Mouse (Mus musculus) heart, embryonic 10.5 days (tissue): ENCODE data around the gene Kctd4. TPM values are rescaled to one million over a fixed set of nuclear protein-coding genes. Genes with fewer than 3 reads are reported as not detected.

ENCODE experiments used
- DNase-seq: peaks from one replicate; pipeline ENCODE4 v3.0.0-alpha.2; 2017; ENCODE audit warnings: low spot score
- H3K27ac ChIP-seq: fragments of 300-500 bp; sonication (generic); 2 replicates; pipeline ENCODE4 v1.5.1; 2016; ENCODE audit warnings: mild to moderate bottlenecking
- H3K27me3 ChIP-seq: fragments of 300-500 bp; sonication (generic); 2 replicates; pipeline ENCODE4 v1.6.1; 2016; ENCODE audit warnings: mild to moderate bottlenecking; ENCODE audit not compliant: poor library complexity, insufficient read depth, severe bottlenecking
- H3K36me3 ChIP-seq: fragments of 300-500 bp; sonication (generic); 2 replicates; pipeline ENCODE4 v1.6.1; 2016; ENCODE audit warnings: mild to moderate bottlenecking, moderate library complexity
- H3K4me1 ChIP-seq: fragments of 300-500 bp; sonication (generic); 2 replicates; pipeline ENCODE4 v1.6.1; 2016; ENCODE audit warnings: mild to moderate bottlenecking
- H3K4me3 ChIP-seq: fragments of 300-500 bp; sonication (generic); 2 replicates; pipeline ENCODE4 v1.5.1; 2016; ENCODE audit warnings: mild to moderate bottlenecking, moderate library complexity
- H3K9me3 ChIP-seq: fragments of 300-500 bp; sonication (generic); 2 replicates; pipeline ENCODE4 v1.6.1; 2016; ENCODE audit warnings: mild to moderate bottlenecking, moderate library complexity
- WGBS: fragments of 180-500 bp; shearing (Covaris S2); methylation state at CpG from one replicate; pipeline ENCODE4 v1.1.7; 2016; 5-methylcytosine and 5-hydroxymethylcytosine counted together
- polyA plus RNA-seq: library from polyadenylated mRNA; unstranded; fragments of >200 nt; fragmentation: Nextera tagmentation; extraction: Ambion mirVana; gene quantifications from 2 replicates; pipeline ENCODE4 v1.2.1, GENCODE M21; 2016

The Kctd4 gene
- polyA plus RNA-seq, 1 experiment from 2014 or later, result 0.34 TPM

DNA sequence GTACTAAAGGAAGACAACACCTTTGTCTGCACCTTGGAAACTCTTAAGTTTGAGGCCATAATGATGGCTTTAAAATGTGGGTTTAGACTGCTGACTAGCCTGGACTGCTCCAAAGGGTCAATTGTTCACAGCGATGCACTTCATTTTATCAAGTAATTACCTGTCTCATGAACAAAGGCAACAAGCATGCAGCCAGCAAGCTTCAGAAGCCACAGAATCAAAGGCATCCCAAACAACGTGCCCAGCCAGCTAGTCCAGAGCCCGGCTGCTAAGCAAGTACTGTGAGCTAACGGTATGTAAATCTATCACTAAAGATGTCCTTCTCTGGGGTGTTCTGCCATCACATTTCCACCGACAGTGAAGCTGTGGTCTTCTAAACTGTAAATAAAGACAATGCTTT, 8.4 kb downstream of the Kctd4 start:
- no peak overlapping the region for H3K4me3 ChIP-seq
- no peaks in the 10 kb centered on the region for H3K9me3 ChIP-seq
- no peaks in the 10 kb centered on the region for H3K27me3 ChIP-seq
- no peaks in the 10 kb centered on the region for H3K4me1 ChIP-seq
- no peak for DNase-seq
- H3K36me3 ChIP-seq, result no peaks in the 10 kb centered on the region
- 72% methylated on average over 5 of the region's 5 CpGs for WGBS
- no peak overlapping the region for H3K27ac ChIP-seq

DNA sequence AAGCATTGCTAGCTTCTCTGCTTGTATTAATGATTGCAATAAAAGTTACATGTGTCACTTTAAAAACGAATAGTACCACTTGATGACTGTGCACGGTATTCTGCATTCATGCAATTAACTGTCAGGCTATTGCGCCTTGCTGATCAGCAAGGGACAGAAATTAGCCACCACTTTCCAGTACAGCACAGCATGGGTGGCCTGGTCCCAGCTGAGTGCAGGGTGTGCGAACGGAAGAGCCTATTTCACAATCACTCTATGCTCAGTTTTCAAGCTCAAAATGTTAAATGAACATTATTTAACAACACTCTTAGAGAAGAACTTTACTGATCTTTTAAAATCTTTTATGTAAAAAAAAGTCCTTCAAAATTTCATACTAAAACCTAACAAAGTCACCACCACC, 9.2 kb downstream of the Kctd4 start:
- no peak for DNase-seq
- H3K4me1 ChIP-seq, result no peaks in the 10 kb centered on the region
- no peaks in the 10 kb centered on the region for H3K27me3 ChIP-seq
- H3K9me3 ChIP-seq, result no peaks in the 10 kb centered on the region
- 90% methylated on average over 5 of the region's 5 CpGs for WGBS
- no peaks in the 10 kb centered on the region for H3K36me3 ChIP-seq
- no peak overlapping the region for H3K27ac ChIP-seq
- no peak overlapping the region for H3K4me3 ChIP-seq

DNA sequence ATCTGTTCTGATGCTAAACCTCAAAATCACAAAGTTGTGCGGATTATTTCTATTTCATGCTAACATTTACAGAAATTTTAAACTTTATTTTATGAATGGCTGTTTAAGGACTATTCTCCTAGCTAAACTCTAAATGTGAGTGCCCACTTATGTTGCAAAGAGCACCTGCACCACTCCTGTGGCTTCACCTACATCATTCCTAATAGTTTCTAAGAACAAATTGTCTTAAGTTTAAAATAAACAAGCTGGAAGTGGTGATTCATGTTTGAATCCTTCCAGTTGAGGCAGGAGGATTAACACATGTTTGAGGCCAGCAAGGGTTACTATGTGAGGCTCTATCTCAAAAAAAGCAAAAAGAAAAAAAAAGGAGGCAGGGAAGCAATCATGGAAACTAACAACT, 9.6 kb downstream of the Kctd4 start:
- Histone ChIP-seq H3K36me3 (no peaks in the 10 kb centered on the region), H3K4me1 (no peaks in the 10 kb centered on the region), H3K9me3 (no peaks in the 10 kb centered on the region), H3K4me3 (no peak overlapping the region), H3K27ac (no peak overlapping the region), H3K27me3 (no peaks in the 10 kb centered on the region)
- 85% methylated on average over 1 of the region's 1 CpGs for WGBS
- no peak for DNase-seq

DNA sequence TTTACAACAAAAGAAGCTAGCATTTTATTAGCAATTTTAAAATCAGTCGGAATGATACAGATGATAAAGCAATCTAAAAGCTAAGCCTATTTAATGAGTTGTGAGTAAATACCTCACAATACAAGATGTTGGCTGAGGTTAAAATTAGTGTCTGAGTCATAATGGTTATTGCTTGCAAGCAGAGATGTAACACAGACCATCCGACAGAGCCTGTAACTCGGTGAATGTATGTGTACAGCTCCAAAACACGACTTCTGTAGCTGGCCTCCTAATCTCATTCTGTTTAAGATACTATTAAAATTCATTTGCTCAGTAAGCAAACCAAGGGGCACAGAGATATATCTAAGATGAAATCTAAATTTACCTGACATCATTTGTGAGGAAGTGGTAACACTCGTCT, 12.5 kb downstream of the Kctd4 start:
- H3K36me3 ChIP-seq, result no peaks in the 10 kb centered on the region
- no peaks in the 10 kb centered on the region for H3K27me3 ChIP-seq
- DNase-seq, result no peak
- WGBS, result 77% methylated on average over 5 of the region's 5 CpGs
- no peak overlapping the region for H3K4me3 ChIP-seq
- H3K9me3 ChIP-seq, result no peaks in the 10 kb centered on the region
- H3K27ac ChIP-seq, result no peak overlapping the region
- no peaks in the 10 kb centered on the region for H3K4me1 ChIP-seq

DNA sequence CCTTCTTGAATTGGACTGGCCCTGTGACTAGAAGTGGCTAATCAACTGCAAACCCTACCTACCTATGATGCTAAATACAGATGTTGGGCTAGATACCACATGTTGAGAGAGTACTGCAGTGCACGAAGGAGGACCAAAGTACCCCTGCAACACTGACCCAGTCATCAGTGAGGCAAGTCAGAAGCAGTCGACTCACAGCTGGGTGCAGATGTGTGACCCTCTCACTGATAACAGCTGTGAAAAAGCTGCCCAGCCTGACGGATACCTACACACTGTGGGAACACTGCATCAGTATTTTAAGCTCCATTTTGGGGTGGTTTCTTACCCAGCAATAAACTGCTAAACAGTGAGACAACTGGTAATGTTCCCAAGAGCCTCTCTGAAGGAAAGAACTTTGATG, 21.3 kb downstream of the Kctd4 start:
- Histone ChIP-seq H3K4me1 (no peaks in the 10 kb centered on the region), H3K9me3 (no peaks in the 10 kb centered on the region), H3K4me3 (no peak overlapping the region), H3K27me3 (no peaks in the 10 kb centered on the region), H3K36me3 (no peaks in the 10 kb centered on the region), H3K27ac (no peak overlapping the region)
- no peak for DNase-seq
- 25% methylated on average over 3 of the region's 3 CpGs for WGBS

DNA sequence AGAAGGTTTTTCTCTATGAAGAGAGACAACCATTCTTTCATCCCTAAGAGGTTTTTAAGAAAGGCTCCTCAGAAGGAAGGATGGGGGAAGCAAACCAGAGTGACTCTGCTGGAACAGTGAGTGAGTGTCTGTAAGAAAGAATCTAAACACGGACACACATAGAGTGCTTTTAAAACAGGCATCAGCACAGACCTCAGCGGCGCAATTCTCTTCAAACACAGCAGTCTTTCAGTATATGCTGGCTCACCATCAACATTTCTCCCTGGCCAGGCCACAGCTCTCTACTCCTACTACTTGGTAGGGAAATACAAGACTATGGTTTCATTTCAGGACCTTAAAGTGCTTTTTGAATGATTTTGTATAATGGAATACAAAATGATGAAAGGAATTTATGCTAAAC, 26.4 kb downstream of the Kctd4 start:
- H3K27me3 ChIP-seq, result no peaks in the 10 kb centered on the region
- 97% methylated on average over 3 of the region's 3 CpGs for WGBS
- H3K36me3 ChIP-seq, result peaks cover 3% of the 10 kb centered on the region; the same call in 1 of the 2 replicates
- DNase-seq, result no peak
- H3K9me3 ChIP-seq, result no peaks in the 10 kb centered on the region
- no peak overlapping the region for H3K27ac ChIP-seq
- H3K4me1 ChIP-seq, result no peaks in the 10 kb centered on the region
- H3K4me3 ChIP-seq, result no peak overlapping the region

DNA sequence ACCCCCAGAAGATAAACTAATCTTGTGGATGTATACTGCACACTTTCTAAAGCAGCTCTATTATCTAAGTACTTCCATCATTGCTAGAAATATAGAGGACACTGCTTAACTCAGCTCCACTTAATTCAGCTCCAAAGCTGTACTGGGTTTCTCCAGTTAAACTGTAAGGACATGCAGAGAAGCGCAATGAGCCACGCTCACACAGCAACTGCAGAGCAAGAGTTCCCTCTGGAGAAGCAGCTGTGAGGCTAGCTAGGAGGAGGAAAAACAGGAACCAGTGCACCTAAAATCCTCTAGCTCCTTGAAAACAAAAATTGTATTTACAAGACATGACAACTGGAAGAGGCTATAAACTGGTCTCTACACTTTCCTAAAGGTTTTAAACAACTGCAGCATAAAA, 29.1 kb downstream of the Kctd4 start:
- no peaks in the 10 kb centered on the region for H3K9me3 ChIP-seq
- no peak overlapping the region for H3K27ac ChIP-seq
- no peak for DNase-seq
- H3K36me3 ChIP-seq, result peaks cover 3% of the 10 kb centered on the region; the same call in 1 of the 2 replicates
- no peaks in the 10 kb centered on the region for H3K27me3 ChIP-seq
- WGBS, result 93% methylated on average over 2 of the region's 2 CpGs
- no peaks in the 10 kb centered on the region for H3K4me1 ChIP-seq
- no peak overlapping the region for H3K4me3 ChIP-seq

DNA sequence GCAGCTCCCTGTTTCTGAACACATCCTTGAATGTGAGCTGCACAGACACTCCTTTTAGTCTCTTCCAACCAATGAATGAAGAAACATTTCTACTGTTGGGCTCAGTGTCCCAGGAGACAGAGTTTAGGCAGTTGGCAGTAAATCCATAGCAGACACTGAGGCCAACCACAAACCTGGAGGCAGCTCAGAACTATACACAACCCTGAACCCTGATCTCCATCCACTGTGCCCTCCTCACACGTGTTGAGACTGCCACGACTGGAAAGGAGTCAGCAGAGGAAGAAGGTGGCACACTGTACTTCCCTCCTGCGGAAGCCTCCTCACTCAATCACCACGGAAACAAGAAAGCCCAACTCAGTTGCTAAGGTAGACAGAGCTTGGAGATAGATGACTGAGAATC, 30.3 kb downstream of the Kctd4 start:
- WGBS, result 67% methylated on average over 4 of the region's 4 CpGs
- no peak overlapping the region for H3K27ac ChIP-seq
- no peak for DNase-seq

DNA sequence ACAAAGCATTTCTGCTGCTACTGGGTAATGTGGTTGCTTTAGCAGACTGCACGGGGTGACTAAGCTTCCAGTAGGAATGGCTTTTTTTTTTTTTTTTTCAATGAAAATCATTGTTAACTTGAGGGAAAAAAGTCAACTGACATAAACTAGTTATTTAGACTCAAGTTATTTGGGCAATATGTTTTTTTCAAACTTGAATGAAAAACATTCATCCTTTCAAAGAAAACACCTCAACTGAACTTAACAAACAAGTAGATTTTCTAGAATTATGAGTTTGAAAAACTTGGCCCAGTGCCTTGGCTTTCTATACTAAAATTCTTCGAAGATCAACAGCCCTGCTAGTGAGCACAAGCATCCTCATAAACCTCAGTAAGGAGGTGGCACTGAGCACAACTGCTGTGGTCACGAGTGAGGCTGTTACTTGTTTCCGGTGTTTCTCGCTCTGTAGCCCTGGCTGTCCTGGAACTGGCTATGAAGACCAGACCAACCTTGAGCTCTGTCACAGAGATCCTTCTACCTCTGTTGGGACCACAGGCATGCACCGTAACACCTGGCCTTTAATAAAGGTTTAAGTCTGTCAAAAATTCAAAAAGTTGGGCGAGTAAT, 32.2 kb downstream of the Kctd4 start:
- H3K27ac ChIP-seq, result no peak overlapping the region
- H3K4me3 ChIP-seq, result no peak overlapping the region
- no peaks in the 10 kb centered on the region for H3K9me3 ChIP-seq
- DNase-seq, result no peak
- 88% methylated on average over 7 of the region's 7 CpGs for WGBS
- no peaks in the 10 kb centered on the region for H3K27me3 ChIP-seq
- H3K36me3 ChIP-seq, result peaks cover 3% of the 10 kb centered on the region; the same call in 1 of the 2 replicates
- H3K4me1 ChIP-seq, result no peaks in the 10 kb centered on the region

More for the DNA sequence above, 30.3 kb downstream of the Kctd4 start:
- no peaks in the 10 kb centered on the region for H3K9me3 ChIP-seq
- H3K36me3 ChIP-seq, result peaks cover 3% of the 10 kb centered on the region; the same call in 1 of the 2 replicates
- no peaks in the 10 kb centered on the region for H3K4me1 ChIP-seq
- no peak overlapping the region for H3K4me3 ChIP-seq
- no peaks in the 10 kb centered on the region for H3K27me3 ChIP-seq

DNA sequence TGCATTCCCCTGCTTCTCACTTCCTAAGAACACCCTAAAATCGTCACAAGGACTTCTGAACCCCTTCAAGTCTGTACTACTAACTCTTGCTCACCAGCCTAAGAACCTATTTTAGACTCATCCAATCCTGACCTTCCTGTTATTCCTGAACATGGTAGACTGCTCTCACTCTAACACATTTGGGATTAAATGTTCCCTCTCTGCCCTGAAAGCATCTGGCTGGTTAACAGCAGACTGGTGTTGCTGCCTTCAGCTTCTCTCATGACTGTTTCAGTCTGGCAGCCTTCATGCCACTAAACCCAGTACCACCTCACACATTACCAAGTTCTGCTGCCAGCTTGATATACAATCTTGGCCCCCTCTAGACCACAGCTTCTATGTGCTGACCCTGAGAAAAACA, 34.4 kb downstream of the Kctd4 start:
- H3K27ac ChIP-seq, result no peak overlapping the region
- no peaks in the 10 kb centered on the region for H3K27me3 ChIP-seq
- H3K9me3 ChIP-seq, result no peaks in the 10 kb centered on the region
- H3K4me3 ChIP-seq, result no peak overlapping the region
- no peaks in the 10 kb centered on the region for H3K4me1 ChIP-seq
- no peaks in the 10 kb centered on the region; the same call in 1 of the 2 replicates for H3K36me3 ChIP-seq
- DNase-seq, result no peak
- 71% methylated on average over 1 of the region's 1 CpGs for whole genome bisulfite sequencing

DNA sequence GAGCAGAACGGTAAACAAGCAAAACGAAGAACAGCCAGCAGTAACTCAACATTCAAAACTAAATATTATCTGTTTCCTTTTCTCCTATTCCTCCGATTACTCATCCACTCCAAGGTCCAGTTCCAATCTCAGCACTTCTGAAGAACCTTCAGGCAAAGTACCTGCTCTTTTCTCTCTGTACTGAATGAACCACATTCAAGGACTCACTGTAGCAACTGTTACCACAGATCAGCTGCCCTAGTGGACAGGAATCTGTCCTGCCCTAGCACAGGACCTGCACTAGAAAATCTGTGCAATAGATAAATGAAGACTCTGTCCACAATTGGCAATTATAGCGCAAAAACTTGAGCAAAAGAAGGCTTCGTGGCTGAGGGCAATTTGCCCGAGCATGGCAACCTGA, 36.1 kb downstream of the Kctd4 start:
- 89% methylated on average over 6 of the region's 6 CpGs for WGBS
- no peak overlapping the region for H3K4me3 ChIP-seq
- H3K27me3 ChIP-seq, result no peaks in the 10 kb centered on the region
- H3K36me3 ChIP-seq, result no peaks in the 10 kb centered on the region; the same call in 1 of the 2 replicates
- no peak overlapping the region for H3K27ac ChIP-seq
- no peak for DNase-seq
- H3K4me1 ChIP-seq, result no peaks in the 10 kb centered on the region
- no peaks in the 10 kb centered on the region for H3K9me3 ChIP-seq

DNA sequence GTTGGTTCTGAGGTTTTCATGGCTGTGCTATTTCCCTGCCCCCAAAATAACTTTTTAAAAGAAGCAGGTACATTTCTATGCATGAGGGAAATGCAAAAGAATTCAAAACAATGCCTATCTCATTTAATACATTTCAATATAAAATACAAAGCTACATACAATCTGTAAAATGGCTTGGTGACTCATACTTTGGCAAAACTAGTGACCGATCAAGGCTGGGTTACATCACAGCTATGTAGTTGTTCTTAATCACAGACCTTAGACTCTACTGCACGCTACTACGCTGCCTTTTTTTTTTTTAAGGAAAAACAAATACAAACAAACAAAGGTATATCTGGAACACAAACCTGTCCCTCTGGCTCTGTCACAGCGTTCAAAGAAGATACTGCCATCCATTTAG, 37.6 kb downstream of the Kctd4 start:
- Histone ChIP-seq H3K9me3 (no peaks in the 10 kb centered on the region), H3K4me1 (no peaks in the 10 kb centered on the region), H3K36me3 (no peaks in the 10 kb centered on the region; the same call in 1 of the 2 replicates), H3K27me3 (no peaks in the 10 kb centered on the region), H3K4me3 (no peak overlapping the region), H3K27ac (no peak overlapping the region)
- no peak for DNase-seq
- WGBS, result 91% methylated on average over 4 of the region's 4 CpGs

DNA sequence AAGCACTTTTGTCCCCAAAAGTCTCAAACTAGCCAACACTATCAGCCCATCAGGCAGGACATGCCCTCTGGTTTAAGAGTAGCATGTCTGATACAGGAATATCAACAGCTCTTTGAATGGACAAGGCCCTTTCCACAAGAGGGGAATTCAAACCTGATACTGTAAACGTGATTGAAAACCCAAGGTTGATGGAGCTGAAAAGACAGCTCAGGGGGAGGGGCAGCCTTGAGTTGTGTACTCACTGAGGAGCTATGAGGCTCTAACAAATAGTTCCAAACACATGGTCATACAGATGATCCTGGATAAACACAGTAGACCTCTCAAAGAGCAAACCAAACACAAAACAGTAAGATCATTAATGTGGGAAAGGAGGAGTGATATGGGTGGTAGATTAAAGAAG, 43.3 kb downstream of the Kctd4 start:
- 47% methylated on average over 1 of the region's 1 CpGs for WGBS
- Histone ChIP-seq H3K27ac (no peak overlapping the region), H3K9me3 (no peaks in the 10 kb centered on the region), H3K27me3 (no peaks in the 10 kb centered on the region), H3K36me3 (peaks cover 6% of the 10 kb centered on the region; the same call in 1 of the 2 replicates), H3K4me1 (no peaks in the 10 kb centered on the region), H3K4me3 (no peak overlapping the region)
- DNase-seq, result no peak

DNA sequence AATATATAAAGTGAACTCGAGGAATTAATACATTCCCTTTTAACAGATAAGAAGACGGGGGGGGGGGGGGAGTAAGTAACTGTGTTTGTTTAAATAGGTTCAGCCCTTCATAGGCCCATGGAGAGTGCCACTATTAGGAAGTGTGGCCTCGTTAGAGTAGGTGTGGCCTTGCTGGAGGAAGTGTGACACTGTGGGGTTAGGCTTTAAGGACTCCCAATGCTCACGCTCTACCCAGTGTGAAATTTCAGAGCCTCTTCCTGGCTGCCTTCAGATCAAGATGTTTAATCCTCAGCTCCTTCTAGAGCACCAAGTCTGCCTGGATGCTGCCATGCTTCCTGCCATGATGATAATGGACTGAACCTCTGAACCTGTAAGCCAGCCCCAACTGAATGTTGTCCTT, 47.0 kb downstream of the Kctd4 start:
- Histone ChIP-seq H3K27me3 (no peaks in the 10 kb centered on the region), H3K27ac (no peak overlapping the region), H3K36me3 (peaks cover 7% of the 10 kb centered on the region), H3K9me3 (no peaks in the 10 kb centered on the region), H3K4me3 (no peak overlapping the region), H3K4me1 (no peaks in the 10 kb centered on the region)
- no peak for DNase-seq
- WGBS, result 77% methylated on average over 4 of the region's 4 CpGs
